Mouse (Mus musculus) spleen, adult 2 months (tissue): ENCODE measurements around the gene Cxcr5.

Experiments
- CTCF ChIP-seq: fragments of 200-500 bp; IDR thresholded peaks from 2 replicates; pipeline ENCODE4 v1.5.1; 2011; ENCODE audit warnings: mild to moderate bottlenecking, inconsistent platforms; ENCODE audit not compliant: insufficient read depth, insufficient read length, insufficient replicate concordance; ENCODE audit errors: extremely low read depth
- POLR2A ChIP-seq: fragments of 200-500 bp; IDR thresholded peaks from 2 replicates; pipeline ENCODE4 v1.6.1; 2011; ENCODE audit warnings: low read depth, low read length, inconsistent platforms

DNA sequence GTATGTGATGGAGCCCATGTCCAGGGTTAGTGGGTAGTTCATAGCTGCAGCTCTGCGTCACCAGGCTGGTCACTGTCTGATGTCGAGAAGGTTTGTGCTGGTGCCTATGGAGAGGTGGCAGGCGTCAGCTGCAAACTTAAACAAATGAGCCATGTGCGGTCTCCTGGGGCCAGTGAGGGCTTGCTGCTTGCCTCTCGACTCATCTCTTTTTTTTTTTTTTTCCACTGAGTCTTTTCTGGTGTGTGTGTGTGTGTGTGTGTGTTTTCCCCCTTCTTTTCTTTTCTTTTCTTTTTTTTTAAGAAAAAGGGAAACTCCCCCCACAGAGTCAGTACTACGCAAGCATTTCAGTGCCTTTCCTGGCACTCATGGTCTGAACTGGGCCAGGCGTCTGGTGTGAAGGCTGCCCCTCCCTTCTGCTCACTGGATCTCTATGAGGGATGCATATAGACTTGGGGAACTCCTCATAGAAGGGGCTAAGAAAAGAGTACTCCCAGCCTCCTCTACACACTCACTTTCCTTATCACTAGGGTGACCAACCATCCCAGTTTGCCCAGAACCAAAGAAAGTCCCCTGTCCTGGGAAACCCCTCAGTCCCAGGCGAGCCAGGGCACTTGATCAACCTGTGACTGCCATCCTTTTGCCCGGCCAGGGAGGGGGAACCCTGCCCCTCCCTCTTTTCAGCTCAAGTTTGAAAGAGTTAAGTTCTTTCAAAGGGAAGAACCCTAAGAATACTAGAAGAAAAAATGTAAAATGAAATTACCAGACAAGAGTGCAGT, 35.2 kb downstream of the Cxcr5 start:
- TF ChIP-seq CTCF (no peak), POLR2A (peak; percentile 96)
